Mouse (Mus musculus) CD8-positive naive resting alpha-beta T cell, adult 57 days (primary cell): Measurements from ENCODE around the gene Zmat1. TPM values are rescaled to one million over a fixed set of nuclear protein-coding genes. Genes with fewer than 3 reads are reported as not detected.

Experiments used
- total RNA-seq: library from RNA; stranded (reverse); gene quantifications from one replicate; pipeline ENCODE4 v1.2.4, GENCODE M21; 2023

Gene Zmat1
- total RNA-seq, result 5.6 TPM

DNA sequence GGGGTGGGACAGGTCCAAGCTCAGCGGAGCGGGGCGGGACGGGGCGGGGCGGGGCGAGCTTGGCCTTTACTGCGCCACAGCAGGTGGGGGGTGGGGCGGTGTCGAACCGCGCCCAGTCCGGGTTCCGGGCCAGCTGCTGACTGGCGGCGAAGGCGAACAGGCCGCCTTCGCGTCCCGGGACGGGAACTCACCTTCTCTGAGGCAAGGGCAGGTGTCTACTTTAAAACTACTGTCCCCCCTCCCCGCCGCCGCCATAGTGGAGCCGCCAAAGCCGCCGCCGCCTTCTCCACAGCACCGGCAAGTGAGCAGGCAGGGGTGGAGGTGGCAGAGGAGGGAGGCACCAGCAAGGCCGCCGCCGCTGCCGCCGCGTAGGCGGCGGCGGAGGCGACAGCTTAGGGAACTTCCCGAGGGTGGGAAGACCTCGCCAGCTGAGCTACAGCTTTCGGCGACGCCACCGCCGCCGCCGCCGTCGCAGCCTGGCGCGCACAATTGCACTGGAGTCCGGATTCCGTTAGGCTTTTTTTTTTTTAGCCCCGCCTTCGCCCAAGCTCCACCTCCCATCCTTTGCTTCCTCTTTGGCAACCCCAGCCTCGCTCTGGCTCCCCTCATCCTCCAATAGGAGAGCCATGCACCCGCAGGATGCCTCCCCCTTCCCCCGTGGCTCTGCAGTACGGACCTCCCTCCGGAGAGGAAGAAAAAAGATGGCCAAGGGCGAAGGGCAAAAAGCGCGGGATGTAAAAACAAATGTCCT, at the start of gene Zmat1:
Gene Zmat1, minus strand, starts transcription at position 490 of the 751 bp plus-strand sequence.

GRCm38 (mm10) chrX:134964546-134964945, 44.5 kb downstream of the Zmat1 start, which contains the start of gene Nxf2:
Nxf2 (minus strand) TSS chrX:134964754.

Other genes with a start within 250 kb of the Zmat1 start
- gene Armcx2, start 200.0 kb downstream of the Zmat1 start, total RNA-seq, result 32.3 TPM
- gene Nxf2, start 44.5 kb downstream of the Zmat1 start, total RNA-seq, result not detected
- not detected for gene Gm15023, start 168.4 kb upstream of the Zmat1 start, total RNA-seq
- gene Tceal6, start 201.5 kb upstream of the Zmat1 start, total RNA-seq, result not detected